In genomic region chr8:121948321-121949145, GRCm38 (mm10) we compare ENCODE assay signal across 8 mouse cellular contexts. TPM values are rescaled to one million over a fixed set of nuclear protein-coding genes. Genes with fewer than 3 reads are reported as not detected.
DNase-seq lines count a peak whose midpoint lies in the region; ATAC-seq and TF ChIP-seq lines count a peak whose summit lies in the region.

No protein-coding gene starts in this region.

- no peak for DNase-seq in heart, adult 2 months
- DNase-seq in heart, adult 8-10 months (ENCODE audit: low spot score): no peak
- no peak for DNase-seq in G1E (ENCODE audit: low spot score)
- no peak for DNase-seq in liver, postnatal 0 days
- DNase-seq in ovary, postnatal 36 days (ENCODE audit: low spot score): no peak
- no peak for DNase-seq in left cerebral cortex, postnatal 14 days (ENCODE audit: low spot score in 2 of 2)
- no peak for DNase-seq in layer of hippocampus, adult 9-10 months (ENCODE audit: low spot score)

- no peaks in the 10 kb centered on the region for H3K79me2 ChIP-seq in heart, adult 2 months (replicated peaks; ENCODE audit: control insufficient read depth, insufficient read depth, low read length)

- H3K9ac ChIP-seq in heart, adult 2 months (ENCODE audit: low read depth, low read length): peak overlapping the region; percentile 39
- peak overlapping the region; percentile 74 for H3K9ac ChIP-seq in heart, embryonic 14.5 days (ENCODE audit: low read length)
- peak overlapping the region; percentile 73 for H3K9ac ChIP-seq in liver, postnatal 0 days (replicated peaks)

- peak overlapping the region; percentile 41 for H3K4me3 ChIP-seq in heart, adult 2 months
- peak overlapping the region; percentile 73 for H3K4me3 ChIP-seq in G1E (ENCODE audit: low read depth, low read length)
- H3K4me3 ChIP-seq in heart, embryonic 14.5 days (ENCODE audit: control insufficient read depth in 1 of 2, insufficient read depth in 1 of 2, low read depth in 1 of 2, low read length in 2 of 2): peak overlapping the region; percentile 39 to 44
- peak overlapping the region; percentile 57 for H3K4me3 ChIP-seq in liver, postnatal 0 days (ENCODE audit: low read depth, low read length)

- ATAC-seq in G1E (ENCODE audit: extremely low read depth, insufficient number of reproducible peaks, low FRiP score, poor library complexity, severe bottlenecking): no peak
- no peak for ATAC-seq in heart, embryonic 14.5 days (ENCODE audit: insufficient number of reproducible peaks, insufficient read depth, low FRiP score, low read depth)
- ATAC-seq in liver, postnatal 0 days: no peak

- peak overlapping the region; percentile 80 for H3K4me2 ChIP-seq in heart, embryonic 14.5 days (ENCODE audit: low read length)
- peak overlapping the region; percentile 83 for H3K4me2 ChIP-seq in liver, postnatal 0 days (ENCODE audit: low read depth, low read length)

- H3K4me1 ChIP-seq in heart, adult 2 months (ENCODE audit: control insufficient read depth, insufficient read depth, low read length): peaks cover 10% of the 10 kb centered on the region
- peaks cover 66% of the 10 kb centered on the region for H3K4me1 ChIP-seq in G1E (ENCODE audit: insufficient read depth, low read depth, low read length)
- H3K4me1 ChIP-seq in heart, embryonic 14.5 days (ENCODE audit: control insufficient read depth in 2 of 2, insufficient read depth in 2 of 2, low read length in 2 of 2): peaks cover 22 to 43% of the 10 kb centered on the region in 2 experiments
- H3K4me1 ChIP-seq in liver, postnatal 0 days (ENCODE audit: insufficient read depth): peaks cover 48% of the 10 kb centered on the region

- no peaks in the 10 kb centered on the region for H3K36me3 ChIP-seq in heart, adult 2 months (ENCODE audit: control insufficient read depth, insufficient read depth, low read length)
- peaks cover 29% of the 10 kb centered on the region for H3K36me3 ChIP-seq in G1E (replicated peaks)
- peaks cover 8% of the 10 kb centered on the region for H3K36me3 ChIP-seq in heart, embryonic 14.5 days (ENCODE audit: control insufficient read depth, insufficient read depth, low read length)
- no peaks in the 10 kb centered on the region; the same call in 1 of the 2 replicates for H3K36me3 ChIP-seq in liver, postnatal 0 days (replicated peaks; ENCODE audit: insufficient read depth, low read length)

- TF ChIP-seq CTCF in heart, adult 2 months (IDR thresholded peaks at IDR 0.05): no peak
- TF ChIP-seq CTCF in G1E (IDR thresholded peaks at IDR 0.05; ENCODE audit: low read depth, low read length): no peak
- TF ChIP-seq CTCF in liver, postnatal 0 days (IDR thresholded peaks at IDR 0.05; ENCODE audit: low read depth): no peak

- no peak for TF ChIP-seq POLR2A in heart, adult 2 months (IDR thresholded peaks at IDR 0.05; ENCODE audit: insufficient read depth, low read depth, low read length)

- no peaks in the 10 kb centered on the region for H3K27me3 ChIP-seq in heart, adult 2 months (ENCODE audit: control insufficient read depth, insufficient read depth, low read length)
- peaks cover 5% of the 10 kb centered on the region; the same call in 1 of the 2 replicates for H3K27me3 ChIP-seq in G1E (ENCODE audit: insufficient read depth, low read length)
- no peaks in the 10 kb centered on the region for H3K27me3 ChIP-seq in heart, embryonic 14.5 days (ENCODE audit: control insufficient read depth, insufficient read depth, low read length)
- no peaks in the 10 kb centered on the region for H3K27me3 ChIP-seq in liver, postnatal 0 days (ENCODE audit: insufficient read depth, low read length)

- peak overlapping the region; percentile 57 for H3K27ac ChIP-seq in heart, adult 2 months
- peak overlapping the region; percentile 89 to 91 for H3K27ac ChIP-seq in heart, embryonic 14.5 days (replicated peaks in 1 of 2; ENCODE audit: control insufficient read depth in 1 of 2, insufficient read depth in 1 of 2, low read depth in 2 of 2, low read length in 2 of 2)
- peak overlapping the region; percentile 88 for H3K27ac ChIP-seq in liver, postnatal 0 days (ENCODE audit: low read depth)

- H3K9me3 ChIP-seq in G1E (replicated peaks): no peaks in the 10 kb centered on the region
- no peaks in the 10 kb centered on the region for H3K9me3 ChIP-seq in heart, embryonic 14.5 days (ENCODE audit: control insufficient read depth, low read length)
- H3K9me3 ChIP-seq in liver, postnatal 0 days (ENCODE audit: low read length): no peaks in the 10 kb centered on the region

- 41% methylated on average over 19 of the region's 19 CpGs for WGBS in heart, adult 2 months
- 55% methylated on average over 19 of the region's 19 CpGs for WGBS in heart, embryonic 14.5 days
- 51% methylated on average over 19 of the region's 19 CpGs for WGBS in liver, postnatal 0 days (ENCODE audit: insufficient replicate concordance)

- intact Hi-C loops in heart, adult 2 months (cut with DNase I): no loop called here
- intact Hi-C loops in left cerebral cortex, postnatal 14 days (cut with DNase I): no loop called here

- no peak for TF ChIP-seq EP300 in heart, adult 2 months (IDR thresholded peaks at IDR 0.05; ENCODE audit: insufficient read depth, low read depth, low read length)
- no peak for TF ChIP-seq EP300 in liver, postnatal 0 days (IDR thresholded peaks at IDR 0.05; ENCODE audit: low read depth)

RNA-seq across cellular contexts. Expression of gene Banp, which starts 1.0 kb away (rescaled TPM):
- total RNA-seq in heart, adult 2 months (2021): 10 to 100 TPM; 13.1 to 26.9 TPM
- 17.9 and 32.1 TPM in 2 replicates for polyA plus RNA-seq in heart, adult 2 months (2012; rRNA removed)
- 10 to 100 TPM in 3 of 4 experiments, 1 to 10 TPM in 1; 7.6 to 24.8 (median 17.2) TPM for total RNA-seq in heart, adult 8-10 months (2022)
- total RNA-seq in G1E (2014; fragmentation: Nextera tagmentation): 35.7 and 43.5 TPM in 2 replicates
- 42.5 and 46.6 TPM in 2 replicates for total RNA-seq in G1E (2017)
- 49.1 and 50.7 TPM in 2 replicates for polyA plus RNA-seq in G1E (2012)
- 21.2 and 24.8 TPM in 2 replicates for polyA plus RNA-seq in heart, embryonic 14.5 days (2014; fragmentation: Nextera tagmentation; extraction: Ambion mirVana)
- polyA plus RNA-seq in liver, postnatal 0 days (2015; fragmentation: Nextera tagmentation; extraction: Ambion mirVana): 7.6 and 7.9 TPM in 2 replicates
- total RNA-seq in left cerebral cortex, postnatal 14 days (2021): 10 to 100 TPM; 27.4 to 38.5 TPM

RNA-seq across cellular contexts. Expression of gene Car5a, which starts 3.8 kb away (rescaled TPM):
- not detected for total RNA-seq in heart, adult 2 months (2021)
- not detected in 2 replicates for polyA plus RNA-seq in heart, adult 2 months (2012; rRNA removed)
- total RNA-seq in heart, adult 8-10 months (2022): under 1 TPM in 1 of 4 experiments, not detected in 3; 0.23 TPM
- total RNA-seq in G1E (2014; fragmentation: Nextera tagmentation) (0.68 and 1.4 TPM in 2 replicates), G1E (2017) (0.16 TPM in 1 of 2 replicates, not detected in the other)
- polyA plus RNA-seq in G1E (2012): 0.41 and 0.57 TPM in 2 replicates
- not detected in 2 replicates for polyA plus RNA-seq in heart, embryonic 14.5 days (2014; fragmentation: Nextera tagmentation; extraction: Ambion mirVana)
- 5.9 and 9.6 TPM in 2 replicates for polyA plus RNA-seq in liver, postnatal 0 days (2015; fragmentation: Nextera tagmentation; extraction: Ambion mirVana)
- under 1 TPM in 1 of 2 experiments, not detected in 1; 0.29 TPM for total RNA-seq in left cerebral cortex, postnatal 14 days (2021)

RNA-seq across cellular contexts. Expression of gene Slc7a5, which starts 41.0 kb away (rescaled TPM):
- 1 to 10 TPM; 3.1 to 4.6 TPM for total RNA-seq in heart, adult 2 months (2021)
- polyA plus RNA-seq in heart, adult 2 months (2012; rRNA removed): 5.0 and 5.2 TPM in 2 replicates
- 1 to 10 TPM; 3.8 to 4.8 (median 4.2) TPM for total RNA-seq in heart, adult 8-10 months (2022)
- total RNA-seq in G1E (2014; fragmentation: Nextera tagmentation): 88.8 and 141 TPM in 2 replicates
- total RNA-seq in G1E (2017): 32.5 and 32.6 TPM in 2 replicates
- polyA plus RNA-seq in G1E (2012): 92.9 and 127 TPM in 2 replicates
- 18.7 and 18.8 TPM in 2 replicates for polyA plus RNA-seq in heart, embryonic 14.5 days (2014; fragmentation: Nextera tagmentation; extraction: Ambion mirVana)
- polyA plus RNA-seq in liver, postnatal 0 days (2015; fragmentation: Nextera tagmentation; extraction: Ambion mirVana): 10.5 and 10.8 TPM in 2 replicates
- 100 to 1,000 TPM; 114 to 130 TPM for total RNA-seq in left cerebral cortex, postnatal 14 days (2021)

Comparison
In these comparisons a context has a peak if more than half of its experiments do, and no peak if none do; other contexts are left out.
1. RNA of gene Slc7a5, which starts 41.0 kb away (total RNA-seq): 32.5 to 141 TPM in G1E and 114 to 130 TPM in left cerebral cortex, postnatal 14 days; 3.1 to 4.6 TPM in heart, adult 2 months and 3.8 to 4.8 TPM in heart, adult 8-10 months; every median in the first group is over 4 times any median in the second.
2. Peak in every context shown above with its lines, with median percentiles within 50 percentile points of each other: H3K27ac ChIP-seq, H3K4me3 ChIP-seq and H3K9ac ChIP-seq.